Mouse (Mus musculus): Measurements from ENCODE around the gene Gpr83. TPM values are rescaled to one million over a fixed set of nuclear protein-coding genes. Genes with fewer than 3 reads are reported as not detected.

Gene Gpr83
- polyA plus RNA-seq, 1 experiment, result not detected

- Histone ChIP-seq H3K4me1 (ENCODE audit: control insufficient read depth, insufficient read depth, low read length) (peaks cover 22% of the 10 kb centered on the region), H3K4me3 (ENCODE audit: insufficient read depth, low read length) (no peak overlapping the region), H3K27ac (ENCODE audit: insufficient read depth, low read depth, low read length) (no peak overlapping the region)
- no peak for TF ChIP-seq CTCF (IDR thresholded peaks at IDR 0.05; ENCODE audit: low read depth, low read length)
- no peak for TF ChIP-seq POLR2A (IDR thresholded peaks at IDR 0.05; ENCODE audit: borderline replicate concordance, low read depth, low read length)
Measured at GRCm38 (mm10) chr9:14843311-14843857, 16.6 kb upstream of the Gpr83 start.

GRCm38 (mm10) chr9:14843901-14844300, 16.1 kb upstream of the Gpr83 start:
- H3K4me3 ChIP-seq (ENCODE audit: insufficient read depth, low read length), result no peak overlapping the region
- H3K4me1 ChIP-seq (ENCODE audit: control insufficient read depth, insufficient read depth, low read length), result peaks cover 22% of the 10 kb centered on the region
- TF ChIP-seq CTCF (IDR thresholded peaks at IDR 0.05; ENCODE audit: low read depth, low read length), result no peak
- no peak for TF ChIP-seq POLR2A (IDR thresholded peaks at IDR 0.05; ENCODE audit: borderline replicate concordance, low read depth, low read length)
- H3K27ac ChIP-seq (ENCODE audit: insufficient read depth, low read depth, low read length), result no peak overlapping the region

- Histone ChIP-seq H3K4me1 (ENCODE audit: control insufficient read depth, insufficient read depth, low read length) (peaks cover 14% of the 10 kb centered on the region), H3K4me3 (ENCODE audit: insufficient read depth, low read length) (no peak overlapping the region), H3K27ac (ENCODE audit: insufficient read depth, low read depth, low read length) (peak overlapping the region; percentile 17)
- TF ChIP-seq POLR2A (IDR thresholded peaks at IDR 0.05; ENCODE audit: borderline replicate concordance, low read depth, low read length) (no peak), CTCF (IDR thresholded peaks at IDR 0.05; ENCODE audit: low read depth, low read length) (peak; percentile 70)
Measured at GRCm38 (mm10) chr9:14846428-14846827, 13.6 kb upstream of the Gpr83 start.

- Histone ChIP-seq H3K4me1 (ENCODE audit: control insufficient read depth, insufficient read depth, low read length) (peaks cover 2% of the 10 kb centered on the region; the same call in 1 of the 2 replicates), H3K27ac (ENCODE audit: insufficient read depth, low read depth, low read length) (no peak overlapping the region), H3K4me3 (ENCODE audit: insufficient read depth, low read length) (no peak overlapping the region)
- TF ChIP-seq POLR2A (IDR thresholded peaks at IDR 0.05; ENCODE audit: borderline replicate concordance, low read depth, low read length) (no peak), CTCF (IDR thresholded peaks at IDR 0.05; ENCODE audit: low read depth, low read length) (no peak)
Measured at GRCm38 (mm10) chr9:14848267-14848935, 11.6 kb upstream of the Gpr83 start.

- no peak overlapping the region for H3K4me3 ChIP-seq (ENCODE audit: insufficient read depth, low read length)
- TF ChIP-seq CTCF (IDR thresholded peaks at IDR 0.05; ENCODE audit: low read depth, low read length), result no peak
- no peak for TF ChIP-seq POLR2A (IDR thresholded peaks at IDR 0.05; ENCODE audit: borderline replicate concordance, low read depth, low read length)
- no peak overlapping the region for H3K27ac ChIP-seq (ENCODE audit: insufficient read depth, low read depth, low read length)
- no peaks in the 10 kb centered on the region for H3K4me1 ChIP-seq (ENCODE audit: control insufficient read depth, insufficient read depth, low read length)
Measured at GRCm38 (mm10) chr9:14854585-14854984, 5.4 kb upstream of the Gpr83 start.

- no peaks in the 10 kb centered on the region for H3K4me1 ChIP-seq (ENCODE audit: control insufficient read depth, insufficient read depth, low read length)
- H3K4me3 ChIP-seq (ENCODE audit: insufficient read depth, low read length), result no peak overlapping the region
- no peak for TF ChIP-seq CTCF (IDR thresholded peaks at IDR 0.05; ENCODE audit: low read depth, low read length)
- TF ChIP-seq POLR2A (IDR thresholded peaks at IDR 0.05; ENCODE audit: borderline replicate concordance, low read depth, low read length), result no peak
- no peak overlapping the region for H3K27ac ChIP-seq (ENCODE audit: insufficient read depth, low read depth, low read length)
Measured at GRCm38 (mm10) chr9:14856922-14857654, 2.9 kb upstream of the Gpr83 start.

DNA sequence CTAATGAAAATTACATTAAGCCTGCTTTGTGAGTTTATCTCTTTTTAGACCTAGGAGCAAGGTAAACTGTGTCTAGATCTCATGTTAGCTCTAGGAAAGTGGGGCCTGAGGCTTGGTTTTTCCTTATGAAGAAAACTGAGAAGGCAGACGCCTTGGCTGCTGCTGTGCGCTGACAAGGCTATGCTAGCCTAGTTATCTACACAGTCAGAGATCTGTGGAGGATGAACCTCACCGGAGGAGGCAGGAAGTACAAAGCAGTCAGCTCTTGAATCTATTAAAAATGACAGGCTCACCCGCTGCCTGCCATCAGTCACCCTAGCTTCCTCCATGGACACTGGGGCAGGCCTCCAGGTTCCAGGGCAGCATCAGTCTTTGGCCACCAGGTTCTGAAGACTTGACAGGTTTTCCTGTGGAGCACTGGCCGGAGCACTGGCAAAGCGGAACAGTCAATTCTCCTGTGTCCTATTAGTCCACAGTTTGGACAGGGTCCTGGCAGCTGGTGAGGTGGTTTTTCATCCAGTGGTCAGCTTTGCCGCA, 1.8 kb upstream of the Gpr83 start:
- TF ChIP-seq POLR2A (IDR thresholded peaks at IDR 0.05; ENCODE audit: borderline replicate concordance, low read depth, low read length) (no peak), CTCF (IDR thresholded peaks at IDR 0.05; ENCODE audit: low read depth, low read length) (no peak)
- H3K4me3 ChIP-seq (ENCODE audit: insufficient read depth, low read length), result no peak overlapping the region
- no peaks in the 10 kb centered on the region for H3K4me1 ChIP-seq (ENCODE audit: control insufficient read depth, insufficient read depth, low read length)
- H3K27ac ChIP-seq (ENCODE audit: insufficient read depth, low read depth, low read length), result no peak overlapping the region

GRCm38 (mm10) chr9:14858782-14859181, 1.2 kb upstream of the Gpr83 start:
- Histone ChIP-seq H3K27ac (ENCODE audit: insufficient read depth, low read depth, low read length) (no peak overlapping the region), H3K4me3 (ENCODE audit: insufficient read depth, low read length) (no peak overlapping the region), H3K4me1 (ENCODE audit: control insufficient read depth, insufficient read depth, low read length) (no peaks in the 10 kb centered on the region)
- TF ChIP-seq POLR2A (IDR thresholded peaks at IDR 0.05; ENCODE audit: borderline replicate concordance, low read depth, low read length) (no peak), CTCF (IDR thresholded peaks at IDR 0.05; ENCODE audit: low read depth, low read length) (no peak)

- Histone ChIP-seq H3K27ac (ENCODE audit: insufficient read depth, low read depth, low read length) (no peak overlapping the region), H3K4me1 (ENCODE audit: control insufficient read depth, insufficient read depth, low read length) (peaks cover 3% of the 10 kb centered on the region), H3K4me3 (ENCODE audit: insufficient read depth, low read length) (no peak overlapping the region)
- TF ChIP-seq POLR2A (IDR thresholded peaks at IDR 0.05; ENCODE audit: borderline replicate concordance, low read depth, low read length) (no peak), CTCF (IDR thresholded peaks at IDR 0.05; ENCODE audit: low read depth, low read length) (no peak)
Measured at GRCm38 (mm10) chr9:14863126-14863525, 3.1 kb downstream of the Gpr83 start.

DNA sequence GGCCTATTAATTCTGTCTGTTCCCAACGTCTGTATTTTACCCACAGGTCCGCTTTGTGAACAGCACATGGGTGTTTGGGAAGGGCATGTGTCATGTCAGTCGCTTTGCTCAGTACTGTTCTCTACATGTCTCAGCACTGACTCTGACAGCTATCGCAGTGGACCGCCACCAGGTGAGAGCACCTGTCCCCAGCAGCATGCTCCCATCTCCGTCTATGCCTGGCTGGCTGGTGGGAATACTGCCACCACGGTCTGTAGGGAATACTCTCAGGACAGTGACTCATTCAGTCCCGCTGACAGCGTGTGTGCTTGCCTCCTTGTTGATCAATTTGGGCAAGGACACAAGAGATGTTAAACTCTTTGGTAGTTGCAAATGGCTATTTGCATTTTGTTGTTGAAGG, 4.7 kb downstream of the Gpr83 start:
- TF ChIP-seq CTCF (IDR thresholded peaks at IDR 0.05; ENCODE audit: low read depth, low read length), result no peak
- no peak for TF ChIP-seq POLR2A (IDR thresholded peaks at IDR 0.05; ENCODE audit: borderline replicate concordance, low read depth, low read length)
- Histone ChIP-seq H3K4me3 (ENCODE audit: insufficient read depth, low read length) (no peak overlapping the region), H3K4me1 (ENCODE audit: control insufficient read depth, insufficient read depth, low read length) (peaks cover 3% of the 10 kb centered on the region), H3K27ac (ENCODE audit: insufficient read depth, low read depth, low read length) (no peak overlapping the region)
